Mouse (Mus musculus) liver, embryonic 16.5 days (tissue): ENCODE results near the gene Auh. TPM values are rescaled to one million over a fixed set of nuclear protein-coding genes. Genes with fewer than 3 reads are reported as not detected.
A peak's percentile ranks its signal among the peaks of the same experiment; 100 is the strongest.

ENCODE experiments used
- ATAC-seq: fragments of 200-750 bp; cut with Nextera tagmentation; 2 replicates; pipeline ENCODE4 v1.8.0; 2017; ENCODE audit warnings: low read depth, mild to moderate bottlenecking, moderate number of reproducible peaks, moderate library complexity
- H3K27ac ChIP-seq: fragments of 300-500 bp; sonication (generic); 2 replicates; pipeline ENCODE4 v1.5.1; 2014; ENCODE audit warnings: mild to moderate bottlenecking, low read length
- H3K27me3 ChIP-seq: fragments of 300-500 bp; sonication (generic); 2 replicates; pipeline ENCODE4 v1.6.1; 2014; ENCODE audit warnings: low read depth, low read length, mixed read lengths; ENCODE audit not compliant: control insufficient read depth, insufficient read depth
- H3K36me3 ChIP-seq: fragments of 300-500 bp; sonication (generic); 2 replicates; pipeline ENCODE4 v1.6.1; 2014; ENCODE audit warnings: mild to moderate bottlenecking; ENCODE audit not compliant: control insufficient read depth, insufficient read depth
- H3K4me1 ChIP-seq: fragments of 300-500 bp; sonication (generic); 2 replicates; pipeline ENCODE4 v1.6.1; 2014; ENCODE audit warnings: low read depth, low read length, mixed read lengths; ENCODE audit not compliant: control insufficient read depth
- H3K4me2 ChIP-seq: fragments of 300-500 bp; sonication (generic); 2 replicates; pipeline ENCODE4 v1.6.1; 2014; ENCODE audit warnings: low read depth, low read length, mixed read lengths
- H3K4me3 ChIP-seq: fragments of 300-500 bp; sonication (generic); 2 replicates; pipeline ENCODE4 v1.5.1; 2014; ENCODE audit warnings: low read depth, mild to moderate bottlenecking, low read length
- H3K9ac ChIP-seq: fragments of 300-500 bp; sonication (generic); 2 replicates; pipeline ENCODE4 v1.6.1; 2014; ENCODE audit warnings: low read depth, low read length
- H3K9me3 ChIP-seq: fragments of 300-500 bp; sonication (generic); replicated peaks from 2 replicates; pipeline ENCODE4 v1.6.1; 2016; ENCODE audit warnings: low read length; ENCODE audit not compliant: control insufficient read depth
- whole genome bisulfite sequencing: fragments of 180-500 bp; shearing (Covaris S2); extraction: QIAGEN DNeasy Blood & Tissue Kit; methylation state at CpG from one replicate; pipeline ENCODE4 v1.1.7; 2014; ENCODE audit not compliant: insufficient replicate concordance; 5-methylcytosine and 5-hydroxymethylcytosine counted together
- polyA plus RNA-seq: library from polyadenylated mRNA; unstranded; fragments of >200 nt; fragmentation: Nextera tagmentation; extraction: Ambion mirVana; gene quantifications from 2 replicates; pipeline ENCODE4 v1.2.1, GENCODE M21; 2015

The Auh gene
- polyA plus RNA-seq, 1 experiment from 2014 or later = 26.8 TPM

GRCm38 (mm10) chr13:52845618-52846017, 83.9 kb downstream of the Auh start:
- 69% methylated on average over 4 of the region's 4 CpGs for WGBS
- peak overlapping the region; percentile 38; the same call in 1 of the 2 replicates for H3K27ac ChIP-seq

DNA sequence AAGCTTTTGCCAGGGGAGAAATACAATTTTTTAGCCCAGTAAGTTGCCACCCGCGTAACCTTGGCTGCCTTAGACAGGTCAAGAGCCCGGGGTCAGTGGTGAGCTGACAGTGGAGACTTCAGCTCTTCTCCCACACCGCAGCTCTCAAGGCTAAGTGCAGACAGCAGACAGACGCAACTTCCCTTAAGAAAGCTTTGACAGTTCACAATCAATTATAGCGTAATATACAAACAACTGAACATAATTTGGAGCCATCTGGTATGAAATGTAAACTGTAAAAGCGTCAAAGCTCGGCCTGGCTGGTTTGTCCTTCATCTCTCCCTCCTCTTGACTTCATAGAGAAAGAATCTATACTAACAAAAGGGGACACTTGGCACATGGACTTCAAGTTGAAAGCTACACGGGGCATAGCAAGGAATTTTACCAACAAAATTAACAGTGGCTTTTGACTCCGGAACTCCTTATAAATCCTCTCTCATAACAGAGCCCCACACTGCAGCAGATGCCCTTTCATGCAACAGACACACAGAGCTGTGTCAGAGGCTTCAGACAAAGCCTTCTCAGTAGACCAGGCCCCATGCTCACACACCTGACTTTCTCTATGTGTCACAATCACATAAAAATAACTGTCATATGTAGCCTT, 85.8 kb downstream of the Auh start:
- peaks cover 3% of the 10 kb centered on the region; the same call in 1 of the 2 replicates for H3K4me1 ChIP-seq
- no peak overlapping the region for H3K4me2 ChIP-seq
- no peak overlapping the region for H3K27ac ChIP-seq
- no peaks in the 10 kb centered on the region for H3K9me3 ChIP-seq
- 58% methylated on average over 10 of the region's 10 CpGs for WGBS
- H3K4me3 ChIP-seq = no peak overlapping the region
- no peaks in the 10 kb centered on the region for H3K27me3 ChIP-seq
- no peaks in the 10 kb centered on the region for H3K36me3 ChIP-seq
- ATAC-seq = no peak
- no peak overlapping the region for H3K9ac ChIP-seq

More at GRCm38 (mm10) chr13:52845618-52846017, 83.9 kb downstream of the Auh start:
- no peak for ATAC-seq
- Histone ChIP-seq H3K9me3 (no peaks in the 10 kb centered on the region), H3K4me1 (peaks cover 3% of the 10 kb centered on the region), H3K27me3 (no peaks in the 10 kb centered on the region), H3K36me3 (no peaks in the 10 kb centered on the region), H3K4me2 (no peak overlapping the region), H3K4me3 (no peak overlapping the region), H3K9ac (no peak overlapping the region)

DNA sequence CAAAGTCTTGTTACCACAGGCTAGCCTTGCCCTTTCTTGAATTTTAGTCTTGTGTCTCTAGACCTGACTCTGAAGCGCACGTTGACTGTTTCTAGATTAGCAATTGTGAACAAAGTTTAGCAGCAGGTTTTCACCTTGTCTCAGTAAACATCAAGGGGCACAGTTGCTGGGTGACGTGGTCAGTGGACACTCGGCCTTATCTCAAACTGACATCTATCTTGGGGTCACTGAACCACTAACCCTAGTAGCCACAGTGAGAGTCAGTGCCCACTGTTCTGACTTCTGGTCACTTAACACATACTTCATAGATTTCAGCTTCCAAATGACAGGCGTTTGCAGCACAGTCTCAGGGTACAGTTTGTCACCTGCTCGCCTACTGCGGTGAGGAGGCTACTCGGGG, 93.2 kb downstream of the Auh start:
- Histone ChIP-seq H3K9me3 (no peaks in the 10 kb centered on the region), H3K4me2 (no peak overlapping the region), H3K4me3 (no peak overlapping the region), H3K27ac (no peak overlapping the region), H3K4me1 (peaks cover 19% of the 10 kb centered on the region), H3K27me3 (no peaks in the 10 kb centered on the region), H3K9ac (no peak overlapping the region), H3K36me3 (no peaks in the 10 kb centered on the region)
- 70% methylated on average over 8 of the region's 8 CpGs for WGBS
- ATAC-seq = no peak

DNA sequence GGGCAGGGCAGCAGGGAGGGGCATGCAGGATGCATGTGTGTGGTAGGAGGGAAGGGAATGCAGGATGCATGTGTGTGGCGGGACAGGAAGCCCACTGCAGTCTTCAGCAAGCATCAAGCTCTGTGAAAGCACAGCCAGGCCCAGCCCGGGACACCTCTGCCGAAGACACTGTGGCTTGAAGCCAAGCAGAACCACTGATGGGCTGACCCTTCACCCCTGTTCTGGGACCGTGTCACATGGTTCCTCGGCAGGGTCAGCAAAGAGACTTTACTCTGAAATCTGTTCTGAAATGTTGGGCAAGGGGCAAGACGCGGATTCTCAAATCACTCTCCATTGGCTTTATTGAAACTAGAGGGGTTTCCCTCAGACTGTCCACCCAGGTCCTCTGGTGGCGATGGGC, 94.9 kb downstream of the Auh start:
- H3K4me1 ChIP-seq = peaks cover 35% of the 10 kb centered on the region
- no peak overlapping the region for H3K27ac ChIP-seq

GRCm38 (mm10) chr13:52833748-52834147, 95.7 kb downstream of the Auh start:
- Histone ChIP-seq H3K9ac (no peak overlapping the region), H3K4me2 (no peak overlapping the region), H3K9me3 (no peaks in the 10 kb centered on the region), H3K36me3 (no peaks in the 10 kb centered on the region), H3K4me1 (peaks cover 43% of the 10 kb centered on the region), H3K27me3 (no peaks in the 10 kb centered on the region), H3K4me3 (no peak overlapping the region), H3K27ac (no peak overlapping the region)
- 82% methylated on average over 2 of the region's 2 CpGs for WGBS
- no peak for ATAC-seq

More for the DNA sequence above, 94.9 kb downstream of the Auh start:
- no peak overlapping the region for H3K9ac ChIP-seq
- no peaks in the 10 kb centered on the region for H3K27me3 ChIP-seq
- no peak overlapping the region for H3K4me2 ChIP-seq
- H3K9me3 ChIP-seq = no peaks in the 10 kb centered on the region
- H3K36me3 ChIP-seq = no peaks in the 10 kb centered on the region
- no peak overlapping the region for H3K4me3 ChIP-seq
- no peak for ATAC-seq
- 77% methylated on average over 8 of the region's 8 CpGs for WGBS

GRCm38 (mm10) chr13:52833220-52833619, 96.3 kb downstream of the Auh start:
- Histone ChIP-seq H3K9ac (no peak overlapping the region), H3K4me3 (no peak overlapping the region), H3K4me1 (peaks cover 48% of the 10 kb centered on the region), H3K4me2 (no peak overlapping the region), H3K27me3 (no peaks in the 10 kb centered on the region), H3K9me3 (no peaks in the 10 kb centered on the region), H3K27ac (peak overlapping the region; percentile 65; the same call in 1 of the 2 replicates), H3K36me3 (no peaks in the 10 kb centered on the region)
- WGBS = 53% methylated on average over 4 of the region's 4 CpGs
- ATAC-seq = no peak

DNA sequence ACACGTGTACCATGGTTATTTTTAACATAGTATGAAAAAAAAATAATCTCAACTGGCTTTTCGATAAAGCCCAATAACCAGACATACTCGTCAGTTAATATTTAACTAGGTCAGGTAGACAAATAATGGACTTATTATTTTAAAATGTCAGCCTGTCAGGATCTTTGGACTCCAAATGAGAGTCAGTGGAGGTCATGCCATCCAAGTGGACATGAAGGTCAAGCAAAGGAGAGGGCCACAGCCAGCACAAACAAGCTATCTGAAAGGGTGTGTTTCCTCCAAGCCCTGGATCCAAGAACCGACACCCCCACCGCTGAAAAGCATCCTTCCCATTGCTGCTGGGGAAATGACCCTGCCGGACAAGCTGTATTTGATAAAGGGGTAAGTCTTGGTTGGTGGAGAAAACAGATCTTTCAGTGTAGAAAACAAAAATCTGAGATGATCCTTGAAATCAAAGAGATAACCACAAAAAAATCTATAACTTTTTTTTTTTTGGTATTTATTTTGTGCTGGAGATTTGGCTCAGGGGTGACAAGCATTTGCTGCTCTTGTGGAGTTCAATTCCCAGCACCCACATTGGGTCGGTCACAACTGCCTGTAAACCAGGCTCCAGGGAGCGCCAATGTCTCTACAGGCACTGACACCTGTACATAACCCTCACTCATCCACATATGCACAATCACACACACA, 96.9 kb downstream of the Auh start:
- Histone ChIP-seq H3K27me3 (no peaks in the 10 kb centered on the region), H3K4me1 (peaks cover 54% of the 10 kb centered on the region), H3K9ac (peak overlapping the region; percentile 29; the same call in 1 of the 2 replicates), H3K36me3 (no peaks in the 10 kb centered on the region), H3K27ac (peak overlapping the region; percentile 65), H3K4me2 (no peak overlapping the region), H3K9me3 (no peaks in the 10 kb centered on the region), H3K4me3 (no peak overlapping the region)
- ATAC-seq = no peak
- 72% methylated on average over 8 of the region's 8 CpGs for WGBS

- peak overlapping the region; percentile 57 for H3K9ac ChIP-seq
- peak overlapping the region; percentile 59 for H3K4me2 ChIP-seq
- 33% methylated on average over 13 of the region's 13 CpGs for WGBS
- H3K4me3 ChIP-seq = no peak overlapping the region; the same call in 1 of the 2 replicates
- H3K9me3 ChIP-seq = no peaks in the 10 kb centered on the region
- ATAC-seq = peak; percentile 94
- no peaks in the 10 kb centered on the region for H3K27me3 ChIP-seq
- peaks cover 56% of the 10 kb centered on the region for H3K4me1 ChIP-seq
- H3K36me3 ChIP-seq = no peaks in the 10 kb centered on the region
- peak overlapping the region; percentile 95 for H3K27ac ChIP-seq
Measured at GRCm38 (mm10) chr13:52831037-52831757, 98.3 kb downstream of the Auh start.
